Mouse (Mus musculus): ENCODE data around the gene Pcnx3. TPM values are rescaled to one million over a fixed set of nuclear protein-coding genes. Genes with fewer than 3 reads are reported as not detected.
A peak's percentile ranks its signal among the peaks of the same experiment; 100 is the strongest.

The Pcnx3 gene
- polyA plus RNA-seq (2012; ENCODE audit: insufficient read depth, low replicate concordance) = 161 and 607 TPM in 2 replicates

- Histone ChIP-seq H3K27me3 (replicated peaks) (no peaks in the 10 kb centered on the region), H3K36me3 (replicated peaks; ENCODE audit: low read length) (peaks cover 69% of the 10 kb centered on the region), H3K4me3 (replicated peaks) (peak within 1 kb of the TSS; percentile 97), H3K9me3 (no peaks in the 10 kb centered on the region), H3K4me1 (peaks cover 52% of the 10 kb centered on the region)
- TF ChIP-seq GATA1 (IDR thresholded peaks at IDR 0.05; ENCODE audit: borderline replicate concordance, low read length) = no peak
- TF ChIP-seq FLI1 (IDR thresholded peaks at IDR 0.05; ENCODE audit: low read length) = no peak
Observed at GRCm38 (mm10) chr19:5688200-5689087, at the start of gene Pcnx3, which contains the start of gene Map3k11. Pcnx3 (minus strand) TSS chr19:5688908. Map3k11 (plus strand) TSS chr19:5688742.

GRCm38 (mm10) chr19:5734325-5734724 lies 45.6 kb upstream of the Pcnx3 start:
- no peak for TF ChIP-seq FLI1 (IDR thresholded peaks at IDR 0.05; ENCODE audit: low read length)
- TF ChIP-seq GATA1 (IDR thresholded peaks at IDR 0.05; ENCODE audit: borderline replicate concordance, low read length) = no peak
- Histone ChIP-seq H3K4me3 (replicated peaks) (no peak overlapping the region), H3K4me1 (peaks cover 34% of the 10 kb centered on the region), H3K27me3 (replicated peaks) (peaks cover 41% of the 10 kb centered on the region), H3K36me3 (replicated peaks; ENCODE audit: low read length) (peaks cover 6% of the 10 kb centered on the region), H3K9me3 (no peaks in the 10 kb centered on the region)

GRCm38 (mm10) chr19:5731264-5731978 lies 42.7 kb upstream of the Pcnx3 start:
- TF ChIP-seq GATA1 (IDR thresholded peaks at IDR 0.05; ENCODE audit: borderline replicate concordance, low read length) (no peak), FLI1 (IDR thresholded peaks at IDR 0.05; ENCODE audit: low read length) (peak; percentile 85; the same call in 1 of the 2 replicates)
- Histone ChIP-seq H3K4me1 (peaks cover 60% of the 10 kb centered on the region), H3K36me3 (replicated peaks; ENCODE audit: low read length) (peaks cover 10% of the 10 kb centered on the region)

DNA sequence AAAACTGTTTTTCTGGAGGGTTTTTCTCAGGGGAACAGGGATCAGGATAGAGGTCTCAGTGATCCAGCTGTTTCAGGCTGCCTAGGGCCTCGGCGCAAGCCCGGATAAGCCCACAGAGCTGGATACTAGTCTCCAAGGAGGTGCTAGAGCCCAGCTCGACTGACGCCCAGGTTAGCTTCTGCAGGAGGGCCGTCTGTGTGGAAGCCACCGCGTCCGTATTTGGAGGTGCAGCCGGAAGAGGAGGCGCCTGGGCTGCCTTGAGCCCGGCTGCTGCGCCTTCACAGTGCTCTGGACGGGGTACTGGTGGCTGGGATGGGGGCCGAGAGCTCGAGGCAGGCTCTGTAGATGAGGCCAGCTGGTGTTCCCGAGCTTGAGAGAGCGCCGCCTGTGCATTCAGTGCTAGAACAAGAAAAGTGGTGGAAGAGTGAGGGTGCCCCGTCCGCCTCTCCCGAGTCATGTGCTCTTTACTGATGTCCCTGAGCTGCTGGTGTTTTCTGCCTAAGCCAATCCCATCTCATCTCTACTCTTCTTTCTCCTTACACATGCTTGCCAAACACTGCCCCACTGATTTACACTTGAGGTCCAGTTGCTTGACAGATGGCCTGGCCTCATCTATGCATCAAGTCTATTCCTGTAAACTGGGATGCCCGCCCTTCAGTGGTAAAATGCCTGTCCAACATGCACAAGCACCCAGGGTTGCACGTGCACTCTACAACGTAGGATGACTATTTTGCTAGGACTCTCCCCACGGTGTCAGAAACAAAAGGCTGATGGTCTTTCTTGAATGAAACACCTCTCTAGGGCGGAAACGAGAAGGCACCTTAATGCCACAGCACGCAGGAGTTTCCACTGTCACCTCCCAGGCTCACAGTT lies 41.8 kb upstream of the Pcnx3 start:
- Histone ChIP-seq H3K9me3 (no peaks in the 10 kb centered on the region), H3K36me3 (replicated peaks; ENCODE audit: low read length) (peaks cover 10% of the 10 kb centered on the region), H3K4me1 (peaks cover 61% of the 10 kb centered on the region), H3K4me3 (replicated peaks) (peak overlapping the region; percentile 97), H3K27me3 (replicated peaks) (peaks cover 15% of the 10 kb centered on the region)
- TF ChIP-seq GATA1 (IDR thresholded peaks at IDR 0.05; ENCODE audit: borderline replicate concordance, low read length) = no peak
- TF ChIP-seq FLI1 (IDR thresholded peaks at IDR 0.05; ENCODE audit: low read length) = no peak

More at GRCm38 (mm10) chr19:5731264-5731978, 42.7 kb upstream of the Pcnx3 start:
- Histone ChIP-seq H3K9me3 (no peaks in the 10 kb centered on the region), H3K27me3 (replicated peaks) (peaks cover 21% of the 10 kb centered on the region), H3K4me3 (replicated peaks) (peak overlapping the region; percentile 97)

GRCm38 (mm10) chr19:5729444-5729815 lies 40.7 kb upstream of the Pcnx3 start, which contains the start of gene Fam89b:
Fam89b (minus strand) TSS chr19:5729653.
- peaks cover 5% of the 10 kb centered on the region for H3K27me3 ChIP-seq (replicated peaks)
- H3K9me3 ChIP-seq = no peaks in the 10 kb centered on the region
- H3K36me3 ChIP-seq (replicated peaks; ENCODE audit: low read length) = peaks cover 11% of the 10 kb centered on the region
- H3K4me1 ChIP-seq = peaks cover 68% of the 10 kb centered on the region
- TF ChIP-seq FLI1 (IDR thresholded peaks at IDR 0.05; ENCODE audit: low read length) = no peak
- TF ChIP-seq GATA1 (IDR thresholded peaks at IDR 0.05; ENCODE audit: borderline replicate concordance, low read length) = no peak
- peak within 1 kb of the TSS; percentile 97 for H3K4me3 ChIP-seq (replicated peaks)

- no peaks in the 10 kb centered on the region for H3K9me3 ChIP-seq
- H3K27me3 ChIP-seq (replicated peaks) = no peaks in the 10 kb centered on the region
- H3K4me1 ChIP-seq = peaks cover 71% of the 10 kb centered on the region
- peak overlapping the region; percentile 96 for H3K4me3 ChIP-seq (replicated peaks)
- no peak for TF ChIP-seq GATA1 (IDR thresholded peaks at IDR 0.05; ENCODE audit: borderline replicate concordance, low read length)
- TF ChIP-seq FLI1 (IDR thresholded peaks at IDR 0.05; ENCODE audit: low read length) = no peak
- H3K36me3 ChIP-seq (replicated peaks; ENCODE audit: low read length) = peaks cover 17% of the 10 kb centered on the region
Observed at GRCm38 (mm10) chr19:5728631-5729443, 40.1 kb upstream of the Pcnx3 start.

DNA sequence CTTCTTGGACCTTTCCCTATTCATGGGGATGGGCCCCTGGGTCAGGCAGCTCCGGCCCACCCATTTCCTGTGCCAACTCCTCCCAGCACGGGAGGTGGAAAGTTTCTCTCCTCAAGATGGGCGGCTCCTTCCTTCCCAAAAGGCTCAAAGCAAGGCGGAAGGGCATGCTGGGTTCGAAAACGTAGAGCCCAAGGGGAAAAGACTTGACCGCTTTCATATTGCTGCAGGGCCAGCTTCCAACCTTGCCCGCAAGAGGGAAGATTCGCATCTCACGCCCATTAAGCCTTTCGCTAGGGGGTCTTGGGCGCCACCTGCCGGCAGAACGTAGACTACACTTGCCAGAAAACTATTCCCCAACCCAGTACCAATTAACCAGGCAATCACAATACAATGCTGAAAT lies 39.0 kb upstream of the Pcnx3 start:
- Histone ChIP-seq H3K27me3 (replicated peaks) (no peaks in the 10 kb centered on the region), H3K4me1 (peaks cover 82% of the 10 kb centered on the region), H3K4me3 (replicated peaks) (peak overlapping the region; percentile 96), H3K36me3 (replicated peaks; ENCODE audit: low read length) (peaks cover 26% of the 10 kb centered on the region), H3K9me3 (no peaks in the 10 kb centered on the region)
- TF ChIP-seq GATA1 (IDR thresholded peaks at IDR 0.05; ENCODE audit: borderline replicate concordance, low read length) (no peak), FLI1 (IDR thresholded peaks at IDR 0.05; ENCODE audit: low read length) (0 out of 2 replicates have a peak, but pooled peaks have one; percentile 28)

GRCm38 (mm10) chr19:5726961-5727578 lies 38.4 kb upstream of the Pcnx3 start:
- H3K4me3 ChIP-seq (replicated peaks) = peak overlapping the region; percentile 96
- H3K9me3 ChIP-seq = no peaks in the 10 kb centered on the region
- H3K27me3 ChIP-seq (replicated peaks) = no peaks in the 10 kb centered on the region
- peaks cover 87% of the 10 kb centered on the region for H3K4me1 ChIP-seq
- H3K36me3 ChIP-seq (replicated peaks; ENCODE audit: low read length) = peaks cover 33% of the 10 kb centered on the region
- TF ChIP-seq GATA1 (IDR thresholded peaks at IDR 0.05; ENCODE audit: borderline replicate concordance, low read length) (no peak), FLI1 (IDR thresholded peaks at IDR 0.05; ENCODE audit: low read length) (no peak)

Measured in megakaryocyte, embryonic 14.5 days (primary cell).